Mouse (Mus musculus): ENCODE measurements around the gene Vmn1r36. TPM values are rescaled to one million over a fixed set of nuclear protein-coding genes. Genes with fewer than 3 reads are reported as not detected.
"Not testable (repeated sequence)": the region's sequence is repeated elsewhere in the genome, so short reads cannot be mapped to it uniquely, and the experiment has no call there.

Gene Vmn1r36
- not detected in 2 replicates for polyA plus RNA-seq (2015; fragmentation: Nextera tagmentation; extraction: Ambion mirVana)

DNA sequence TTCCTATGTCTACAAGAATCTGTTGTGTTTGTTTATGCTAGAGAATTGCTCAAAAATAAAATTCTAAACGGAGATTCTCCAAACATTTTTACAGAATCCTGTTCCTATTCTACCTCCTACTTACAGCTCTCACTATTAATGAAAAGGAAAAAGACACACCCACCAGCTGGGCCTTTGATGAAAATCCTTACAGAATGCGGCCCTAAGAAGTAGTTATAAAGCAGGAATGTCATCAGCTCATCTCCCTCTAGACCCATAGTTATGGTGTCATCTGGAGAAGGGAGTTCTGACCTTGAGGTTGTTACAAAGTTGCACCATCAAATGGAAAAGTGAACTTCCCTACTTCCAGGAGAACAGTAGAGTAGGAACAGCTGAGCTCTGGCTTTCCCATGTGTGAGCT lies at the start of gene Vmn1r36:
Vmn1r36 (minus strand) TSS at position 101 of the 400 bp plus-strand sequence.
- not testable (repeated sequence) for H3K36me3 ChIP-seq (ENCODE audit: poor library complexity, severe bottlenecking); H3K27ac ChIP-seq; ATAC-seq; H3K4me3 ChIP-seq; H3K27me3 ChIP-seq; H3K4me2 ChIP-seq; H3K9me3 ChIP-seq (replicated peaks); H3K4me1 ChIP-seq; H3K9ac ChIP-seq
- 74% methylated on average over 2 of the region's 2 CpGs for WGBS

DNA sequence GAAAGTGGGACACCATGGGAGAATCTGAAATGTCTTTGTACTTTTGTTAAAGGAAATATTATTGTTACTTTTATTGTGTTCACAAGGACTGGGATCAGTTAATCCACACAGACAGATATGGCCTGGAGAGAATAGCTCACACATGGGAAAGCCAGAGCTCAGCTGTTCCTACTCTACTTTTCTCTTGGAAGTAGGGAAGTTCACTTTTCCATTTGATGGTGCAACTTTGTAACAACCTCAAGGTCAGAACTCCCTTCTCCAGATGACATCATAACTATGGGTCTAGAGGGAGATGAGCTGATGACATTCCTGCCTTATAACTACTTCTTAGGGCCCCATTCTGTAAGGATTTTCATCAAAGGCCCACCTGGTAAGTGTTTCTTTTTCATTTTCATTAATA lies 10.1 kb upstream of the Vmn1r36 start, which contains the start of gene Vmn1r37:
Vmn1r37 (plus strand) TSS at position 301 of the 400 bp plus-strand sequence.
- H3K36me3 ChIP-seq (ENCODE audit: poor library complexity, severe bottlenecking); H3K27me3 ChIP-seq; H3K4me1 ChIP-seq; ATAC-seq; H3K4me3 ChIP-seq; H3K27ac ChIP-seq; H3K4me2 ChIP-seq; H3K9ac ChIP-seq; H3K9me3 ChIP-seq (replicated peaks): not testable (repeated sequence)

DNA sequence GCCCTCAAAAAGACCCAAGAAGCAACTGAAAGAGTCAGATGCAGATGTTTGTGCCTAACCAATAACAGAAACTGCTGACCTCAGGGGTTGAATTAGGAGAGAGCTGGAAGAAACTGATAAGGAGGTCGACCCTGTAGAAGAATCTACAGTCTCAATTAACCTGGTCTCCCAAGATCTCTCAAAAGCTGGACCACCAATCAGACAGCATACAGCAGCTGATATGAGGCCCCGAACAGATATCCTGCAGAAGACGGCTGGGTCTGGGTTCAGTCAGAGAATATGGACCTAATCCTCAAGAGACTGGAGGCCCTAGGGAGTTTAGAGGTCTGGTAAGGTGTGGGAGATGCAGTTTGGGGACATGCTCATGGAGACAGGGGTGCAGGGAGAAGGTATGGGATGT lies 5.1 kb downstream of the Vmn1r36 start:
- H3K4me2 ChIP-seq: no peak overlapping the region
- no peak overlapping the region for H3K27ac ChIP-seq
- no peak overlapping the region for H3K9ac ChIP-seq
- no peaks in the 10 kb centered on the region for H3K27me3 ChIP-seq
- no peak for ATAC-seq
- no peaks in the 10 kb centered on the region for H3K9me3 ChIP-seq (replicated peaks)
- no peaks in the 10 kb centered on the region for H3K36me3 ChIP-seq (ENCODE audit: poor library complexity, severe bottlenecking)
- no peak overlapping the region for H3K4me3 ChIP-seq
- no peaks in the 10 kb centered on the region for H3K4me1 ChIP-seq
- 80% methylated on average over 3 of the region's 3 CpGs for WGBS

DNA sequence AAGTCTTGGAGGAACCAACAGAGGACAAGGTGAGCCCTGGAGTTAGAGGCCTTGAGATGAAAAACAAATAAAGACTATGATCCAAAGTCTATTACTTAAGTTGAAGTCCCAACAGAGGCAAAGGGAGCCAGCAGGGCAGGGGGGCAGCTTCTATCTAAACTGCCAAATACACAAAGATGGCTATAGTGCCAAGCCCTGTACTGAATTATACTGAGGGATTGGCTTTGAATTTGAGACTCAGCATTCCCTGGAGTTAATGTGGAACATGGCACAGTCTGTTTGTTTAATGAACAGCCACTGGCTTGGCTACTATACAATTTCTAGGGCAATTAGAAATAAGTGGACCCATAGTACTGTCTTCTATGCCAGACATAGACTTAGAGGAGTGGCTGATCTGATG lies 10.1 kb downstream of the Vmn1r36 start:
- H3K4me1 ChIP-seq: no peaks in the 10 kb centered on the region
- H3K4me3 ChIP-seq: no peak overlapping the region
- no peaks in the 10 kb centered on the region for H3K27me3 ChIP-seq
- ATAC-seq: no peak
- no peak overlapping the region for H3K27ac ChIP-seq
- no peak overlapping the region for H3K9ac ChIP-seq
- no peaks in the 10 kb centered on the region for H3K36me3 ChIP-seq (ENCODE audit: poor library complexity, severe bottlenecking)
- no peak overlapping the region for H3K4me2 ChIP-seq
- H3K9me3 ChIP-seq (replicated peaks): no peaks in the 10 kb centered on the region

DNA sequence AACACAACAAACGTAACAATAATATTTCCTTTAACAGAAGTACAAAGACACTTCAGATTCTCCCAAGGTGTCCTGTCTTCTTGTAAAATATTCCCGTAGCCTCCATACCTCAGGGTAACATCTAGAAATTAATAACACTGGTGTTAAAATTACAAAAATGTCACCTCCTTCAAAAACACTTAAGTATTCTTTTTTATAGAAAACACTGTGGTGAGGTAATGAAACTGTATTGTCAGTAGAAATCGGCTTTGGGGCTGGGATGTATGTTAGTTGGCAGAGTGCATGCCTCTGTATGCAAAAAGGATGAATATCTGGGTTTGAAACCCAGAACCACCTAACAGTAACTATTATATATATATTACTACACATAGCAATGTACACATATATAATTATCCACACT lies 33.2 kb downstream of the Vmn1r36 start, which contains the start of gene Vmn1r35:
Vmn1r35 (minus strand) TSS at position 101 of the 400 bp plus-strand sequence.
- Histone ChIP-seq H3K4me3 (no peak within 1 kb of the TSS), H3K4me1 (no peaks in the 10 kb centered on the region), H3K27me3 (no peaks in the 10 kb centered on the region), H3K4me2 (no peak within 1 kb of the TSS), H3K9me3 (replicated peaks) (no peaks in the 10 kb centered on the region), H3K27ac (no peak within 1 kb of the TSS), H3K9ac (no peak within 1 kb of the TSS), H3K36me3 (ENCODE audit: poor library complexity, severe bottlenecking) (no peaks in the 10 kb centered on the region)
- WGBS: 86% methylated on average over 3 of the region's 3 CpGs
- ATAC-seq: no peak

Other genes starting within 250 kb of the Vmn1r36 start
- 87.0 and 91.5 TPM in 2 replicates for gene Mad2l1, start 183.8 kb downstream of the Vmn1r36 start, polyA plus RNA-seq (2015; fragmentation: Nextera tagmentation; extraction: Ambion mirVana)
- gene Vmn1r32, start 159.1 kb downstream of the Vmn1r36 start, polyA plus RNA-seq (2015; fragmentation: Nextera tagmentation; extraction: Ambion mirVana): 0.13 and 0.14 TPM in 2 replicates
- not detected in 2 replicates for gene Vmn1r33, start 100.9 kb downstream of the Vmn1r36 start, polyA plus RNA-seq (2015; fragmentation: Nextera tagmentation; extraction: Ambion mirVana)
- gene Vmn1r34, start 75.3 kb downstream of the Vmn1r36 start, polyA plus RNA-seq (2015; fragmentation: Nextera tagmentation; extraction: Ambion mirVana): not detected in 2 replicates
- gene Vmn1r35, start 33.3 kb downstream of the Vmn1r36 start, polyA plus RNA-seq (2015; fragmentation: Nextera tagmentation; extraction: Ambion mirVana): not detected in 2 replicates
- not detected in 2 replicates for gene Vmn1r37, start 10.2 kb upstream of the Vmn1r36 start, polyA plus RNA-seq (2015; fragmentation: Nextera tagmentation; extraction: Ambion mirVana)
- gene Vmn1r38, start 63.5 kb upstream of the Vmn1r36 start, polyA plus RNA-seq (2015; fragmentation: Nextera tagmentation; extraction: Ambion mirVana): not detected in 2 replicates
- gene Vmn1r39, start 91.4 kb upstream of the Vmn1r36 start, polyA plus RNA-seq (2015; fragmentation: Nextera tagmentation; extraction: Ambion mirVana): not detected in 2 replicates
- 21.7 and 22.4 TPM in 2 replicates for gene Gng12, start 177.2 kb upstream of the Vmn1r36 start, polyA plus RNA-seq (2015; fragmentation: Nextera tagmentation; extraction: Ambion mirVana)

Data from forebrain, embryonic 13.5 days (tissue).